Mouse (Mus musculus): ENCODE results near the gene Ubxn10. TPM values are rescaled to one million over a fixed set of nuclear protein-coding genes. Genes with fewer than 3 reads are reported as not detected.
A peak's percentile ranks its signal among the peaks of the same experiment; 100 is the strongest.

The Ubxn10 gene
- polyA plus RNA-seq (2012; ENCODE audit: insufficient read depth, insufficient read length, missing spikeins), result not detected in 2 replicates

- TF ChIP-seq CTCF (IDR thresholded peaks at IDR 0.05; ENCODE audit: low read depth, low read length), result no peak
- TF ChIP-seq POLR2A (IDR thresholded peaks at IDR 0.05; ENCODE audit: borderline replicate concordance, low read depth, low read length), result no peak
- H3K4me1 ChIP-seq (ENCODE audit: control insufficient read depth, insufficient read depth, low read length), result no peaks in the 10 kb centered on the region
- no peak within 1 kb of the TSS for H3K27ac ChIP-seq (ENCODE audit: insufficient read depth, low read depth, low read length)
- H3K4me3 ChIP-seq (ENCODE audit: insufficient read depth, low read length), result no peak within 1 kb of the TSS
Observed at GRCm38 (mm10) chr4:138737031-138737430, at the start of gene Ubxn10. TSS of gene Ubxn10 (minus strand) at chr4:138737167.

- Histone ChIP-seq H3K4me1 (ENCODE audit: control insufficient read depth, insufficient read depth, low read length) (peaks cover 2% of the 10 kb centered on the region), H3K4me3 (ENCODE audit: insufficient read depth, low read length) (no peak overlapping the region), H3K27ac (ENCODE audit: insufficient read depth, low read depth, low read length) (no peak overlapping the region)
- no peak for TF ChIP-seq POLR2A (IDR thresholded peaks at IDR 0.05; ENCODE audit: borderline replicate concordance, low read depth, low read length)
- TF ChIP-seq CTCF (IDR thresholded peaks at IDR 0.05; ENCODE audit: low read depth, low read length), result no peak
Observed at GRCm38 (mm10) chr4:138786141-138786540, 49.2 kb upstream of the Ubxn10 start.

- Histone ChIP-seq H3K27ac (ENCODE audit: insufficient read depth, low read depth, low read length) (no peak overlapping the region), H3K4me1 (ENCODE audit: control insufficient read depth, insufficient read depth, low read length) (peaks cover 2% of the 10 kb centered on the region), H3K4me3 (ENCODE audit: insufficient read depth, low read length) (no peak overlapping the region)
- no peak for TF ChIP-seq POLR2A (IDR thresholded peaks at IDR 0.05; ENCODE audit: borderline replicate concordance, low read depth, low read length)
- 0 out of 2 replicates have a peak, but pooled peaks have one; percentile 16 for TF ChIP-seq CTCF (IDR thresholded peaks at IDR 0.05; ENCODE audit: low read depth, low read length)
Observed at GRCm38 (mm10) chr4:138785721-138786120, 48.8 kb upstream of the Ubxn10 start.

GRCm38 (mm10) chr4:138782098-138782497, 45.1 kb upstream of the Ubxn10 start:
- H3K27ac ChIP-seq (ENCODE audit: insufficient read depth, low read depth, low read length), result no peak overlapping the region
- H3K4me3 ChIP-seq (ENCODE audit: insufficient read depth, low read length), result no peak overlapping the region
- TF ChIP-seq POLR2A (IDR thresholded peaks at IDR 0.05; ENCODE audit: borderline replicate concordance, low read depth, low read length) (no peak), CTCF (IDR thresholded peaks at IDR 0.05; ENCODE audit: low read depth, low read length) (no peak)
- H3K4me1 ChIP-seq (ENCODE audit: control insufficient read depth, insufficient read depth, low read length), result peaks cover 2% of the 10 kb centered on the region

- no peaks in the 10 kb centered on the region for H3K4me1 ChIP-seq (ENCODE audit: control insufficient read depth, insufficient read depth, low read length)
- no peak overlapping the region for H3K27ac ChIP-seq (ENCODE audit: insufficient read depth, low read depth, low read length)
- no peak overlapping the region for H3K4me3 ChIP-seq (ENCODE audit: insufficient read depth, low read length)
- TF ChIP-seq POLR2A (IDR thresholded peaks at IDR 0.05; ENCODE audit: borderline replicate concordance, low read depth, low read length) (no peak), CTCF (IDR thresholded peaks at IDR 0.05; ENCODE audit: low read depth, low read length) (no peak)
Observed at GRCm38 (mm10) chr4:138780300-138780699, 43.3 kb upstream of the Ubxn10 start.

- Histone ChIP-seq H3K27ac (ENCODE audit: insufficient read depth, low read depth, low read length) (no peak overlapping the region), H3K4me1 (ENCODE audit: control insufficient read depth, insufficient read depth, low read length) (no peaks in the 10 kb centered on the region), H3K4me3 (ENCODE audit: insufficient read depth, low read length) (no peak overlapping the region)
- TF ChIP-seq CTCF (IDR thresholded peaks at IDR 0.05; ENCODE audit: low read depth, low read length) (no peak), POLR2A (IDR thresholded peaks at IDR 0.05; ENCODE audit: borderline replicate concordance, low read depth, low read length) (no peak)
Observed at GRCm38 (mm10) chr4:138777417-138778407, 40.7 kb upstream of the Ubxn10 start.

GRCm38 (mm10) chr4:138775435-138775834, 38.5 kb upstream of the Ubxn10 start, which contains the start of gene Pla2g2d:
TSS of gene Pla2g2d (plus strand) at chr4:138775735.
- H3K4me1 ChIP-seq (ENCODE audit: control insufficient read depth, insufficient read depth, low read length), result no peaks in the 10 kb centered on the region
- H3K4me3 ChIP-seq (ENCODE audit: insufficient read depth, low read length), result no peak within 1 kb of the TSS
- no peak within 1 kb of the TSS for H3K27ac ChIP-seq (ENCODE audit: insufficient read depth, low read depth, low read length)
- TF ChIP-seq POLR2A (IDR thresholded peaks at IDR 0.05; ENCODE audit: borderline replicate concordance, low read depth, low read length) (no peak), CTCF (IDR thresholded peaks at IDR 0.05; ENCODE audit: low read depth, low read length) (no peak)

GRCm38 (mm10) chr4:138772386-138772785, 35.4 kb upstream of the Ubxn10 start:
- H3K27ac ChIP-seq (ENCODE audit: insufficient read depth, low read depth, low read length), result no peak overlapping the region
- no peak overlapping the region for H3K4me3 ChIP-seq (ENCODE audit: insufficient read depth, low read length)
- TF ChIP-seq CTCF (IDR thresholded peaks at IDR 0.05; ENCODE audit: low read depth, low read length) (no peak), POLR2A (IDR thresholded peaks at IDR 0.05; ENCODE audit: borderline replicate concordance, low read depth, low read length) (no peak)
- H3K4me1 ChIP-seq (ENCODE audit: control insufficient read depth, insufficient read depth, low read length), result peaks cover 8% of the 10 kb centered on the region; the same call in 1 of the 2 replicates

- peaks cover 8% of the 10 kb centered on the region; the same call in 1 of the 2 replicates for H3K4me1 ChIP-seq (ENCODE audit: control insufficient read depth, insufficient read depth, low read length)
- H3K27ac ChIP-seq (ENCODE audit: insufficient read depth, low read depth, low read length), result no peak overlapping the region
- no peak for TF ChIP-seq POLR2A (IDR thresholded peaks at IDR 0.05; ENCODE audit: borderline replicate concordance, low read depth, low read length)
- no peak for TF ChIP-seq CTCF (IDR thresholded peaks at IDR 0.05; ENCODE audit: low read depth, low read length)
- H3K4me3 ChIP-seq (ENCODE audit: insufficient read depth, low read length), result no peak overlapping the region
Observed at GRCm38 (mm10) chr4:138771970-138772369, 35.0 kb upstream of the Ubxn10 start.

- Histone ChIP-seq H3K4me1 (ENCODE audit: control insufficient read depth, insufficient read depth, low read length) (no peaks in the 10 kb centered on the region), H3K4me3 (ENCODE audit: insufficient read depth, low read length) (no peak overlapping the region), H3K27ac (ENCODE audit: insufficient read depth, low read depth, low read length) (no peak overlapping the region)
- no peak for TF ChIP-seq CTCF (IDR thresholded peaks at IDR 0.05; ENCODE audit: low read depth, low read length)
- no peak for TF ChIP-seq POLR2A (IDR thresholded peaks at IDR 0.05; ENCODE audit: borderline replicate concordance, low read depth, low read length)
Observed at GRCm38 (mm10) chr4:138762266-138762665, 25.3 kb upstream of the Ubxn10 start.
